Mouse (Mus musculus) kidney, postnatal 10 days (tissue): Measurements from ENCODE around the gene Ddx10.

ENCODE experiments used
- DNase-seq: peaks from one replicate; pipeline ENCODE4 v3.0.0; 2021; ENCODE audit warnings: mixed read lengths

Ddx10 gene

DNA sequence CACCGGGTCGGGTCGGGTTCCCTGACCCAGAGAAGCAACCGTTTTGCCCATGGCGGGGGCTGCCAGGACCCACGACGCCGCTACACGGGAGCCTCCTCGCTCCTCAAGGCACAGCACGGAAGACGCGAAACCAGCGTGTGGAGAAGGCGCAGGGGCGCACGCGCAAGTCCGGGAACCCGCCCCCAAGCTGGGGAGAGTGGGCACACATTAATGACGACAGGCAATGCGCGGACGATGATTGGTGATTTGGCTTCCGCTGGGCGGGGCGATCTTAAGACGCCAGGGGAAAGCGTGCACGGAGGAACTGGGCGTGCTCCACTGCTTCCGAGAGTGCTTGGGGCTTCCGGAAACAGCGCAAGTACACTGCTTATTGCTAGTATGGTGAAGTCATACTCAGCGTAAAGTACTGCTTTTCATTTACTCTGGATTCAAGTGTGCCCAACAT lies at the start of gene Ddx10:
Gene Ddx10 (minus strand): TSS at position 101 of the 445 bp plus-strand sequence.
- DNase-seq: peak; percentile 98

GRCm38 (mm10) chr9:53292833-53293232 lies 45.0 kb upstream of the Ddx10 start:
- DNase-seq: no peak

- DNase-seq: no peak
Measured at GRCm38 (mm10) chr9:53290006-53290405, 42.2 kb upstream of the Ddx10 start.

- no peak for DNase-seq
Measured at GRCm38 (mm10) chr9:53286793-53287192, 38.9 kb upstream of the Ddx10 start.

GRCm38 (mm10) chr9:53278997-53279396 lies 31.1 kb upstream of the Ddx10 start:
- no peak for DNase-seq

DNA sequence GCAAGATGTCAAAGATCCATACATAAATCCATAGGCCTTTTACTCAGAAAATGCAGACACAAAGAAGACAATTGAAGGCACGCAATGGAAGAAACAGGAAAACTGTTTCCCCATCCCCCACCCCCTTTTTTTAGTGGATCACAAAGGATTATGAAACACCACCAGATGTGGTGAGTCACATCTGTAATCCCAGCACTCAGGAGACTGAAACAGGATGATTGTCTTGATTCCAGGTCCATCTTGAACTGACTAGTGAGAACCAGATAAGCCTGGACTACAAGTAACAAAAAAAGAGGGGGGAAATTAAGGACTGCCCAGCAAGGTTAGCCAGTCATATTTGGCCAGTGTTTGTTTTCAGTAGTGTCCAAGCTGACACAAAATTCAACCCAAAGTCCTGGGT lies 28.5 kb upstream of the Ddx10 start:
- no peak for DNase-seq

DNA sequence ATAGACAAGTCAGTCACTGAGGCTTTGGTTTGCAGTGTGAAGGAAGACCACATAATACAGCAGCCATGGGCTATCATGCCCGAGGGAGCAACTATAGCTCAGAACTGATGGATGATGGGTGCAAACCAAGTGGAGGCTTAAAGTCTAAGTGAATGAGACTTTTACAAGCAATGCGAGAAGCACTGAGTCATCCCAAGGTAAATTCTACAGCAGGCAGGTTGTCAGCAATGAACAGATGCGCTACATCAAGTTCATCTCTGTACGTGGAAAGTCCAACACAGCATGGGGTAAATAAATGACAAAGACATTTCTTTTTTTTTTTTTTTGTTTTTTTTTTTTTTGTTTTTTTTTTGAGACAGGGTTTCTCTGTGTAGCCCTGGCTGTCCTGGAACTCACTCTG lies 24.9 kb upstream of the Ddx10 start:
- DNase-seq: no peak

DNA sequence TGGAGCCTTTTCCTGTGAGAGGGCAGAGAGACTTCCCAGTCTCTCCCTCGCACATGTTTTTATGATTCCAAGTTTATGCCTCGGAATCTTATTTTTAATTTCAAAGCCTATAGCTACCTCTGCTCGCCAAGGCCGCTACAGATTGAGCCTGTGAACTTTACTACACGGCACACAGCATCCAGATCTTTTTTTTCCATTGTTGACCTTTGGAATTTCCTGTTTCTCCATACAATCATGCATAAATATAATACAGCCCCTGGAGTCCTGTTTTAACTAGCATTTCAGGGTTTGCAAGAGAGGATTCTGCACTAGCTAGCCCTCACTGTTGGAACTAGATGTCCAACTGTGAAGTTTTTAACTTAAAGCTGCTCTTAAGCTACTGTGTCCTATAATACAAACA lies 24.4 kb upstream of the Ddx10 start:
- DNase-seq: no peak

DNA sequence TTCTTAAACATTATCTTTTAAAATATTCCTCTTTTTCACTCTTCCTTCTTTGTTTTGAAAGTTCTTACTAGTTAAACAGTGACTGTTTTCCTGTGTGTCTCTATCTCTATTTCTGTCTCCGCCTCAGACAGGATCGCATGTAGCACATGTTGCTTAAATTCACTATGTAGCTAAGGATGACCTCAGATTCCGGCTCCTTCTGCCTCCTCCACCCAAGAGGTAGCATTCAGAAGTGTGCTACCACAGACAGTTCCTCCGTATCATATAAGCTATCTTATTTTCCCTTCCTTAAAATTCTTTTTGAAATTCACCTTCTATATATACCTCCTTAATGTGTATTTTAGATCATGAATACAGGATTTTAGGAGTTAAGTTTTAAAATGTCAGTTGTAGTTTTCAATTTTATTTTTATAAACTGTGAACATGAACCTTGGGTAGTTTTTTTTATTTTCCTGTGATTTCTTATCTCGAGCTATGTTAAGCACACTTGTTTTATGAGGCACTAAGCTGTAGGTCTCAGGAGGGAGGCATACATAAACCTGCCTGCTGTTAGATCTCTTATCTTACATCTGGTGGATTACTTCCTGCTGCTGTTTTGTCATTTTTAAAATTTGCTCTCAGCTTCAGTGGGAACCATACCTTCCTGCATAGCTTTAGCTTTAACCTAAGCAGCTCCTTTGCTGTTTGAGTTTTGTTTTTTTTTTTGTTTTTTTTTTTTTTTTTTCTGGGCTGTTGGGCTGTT lies 23.6 kb upstream of the Ddx10 start:
- DNase-seq: no peak

DNA sequence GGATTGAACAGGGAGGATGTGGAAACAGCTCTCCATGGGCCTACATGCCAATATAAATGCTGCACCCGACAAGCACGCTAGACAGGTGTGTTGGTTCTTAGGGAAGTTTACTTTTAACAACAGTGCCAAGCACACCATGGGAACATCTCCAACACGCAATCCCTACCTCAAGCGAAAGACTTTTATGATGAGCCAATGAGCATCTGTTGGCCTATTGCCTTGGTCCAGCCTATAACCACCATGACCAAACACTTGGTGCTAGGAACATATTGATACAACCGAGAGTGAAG lies 21.6 kb upstream of the Ddx10 start:
- no peak for DNase-seq

GRCm38 (mm10) chr9:53268731-53269465 lies 21.0 kb upstream of the Ddx10 start:
- peak; percentile 65 for DNase-seq

- no peak for DNase-seq
Measured at GRCm38 (mm10) chr9:53268036-53268435, 20.2 kb upstream of the Ddx10 start.

GRCm38 (mm10) chr9:53265589-53265988 lies 17.7 kb upstream of the Ddx10 start:
- DNase-seq: no peak

DNA sequence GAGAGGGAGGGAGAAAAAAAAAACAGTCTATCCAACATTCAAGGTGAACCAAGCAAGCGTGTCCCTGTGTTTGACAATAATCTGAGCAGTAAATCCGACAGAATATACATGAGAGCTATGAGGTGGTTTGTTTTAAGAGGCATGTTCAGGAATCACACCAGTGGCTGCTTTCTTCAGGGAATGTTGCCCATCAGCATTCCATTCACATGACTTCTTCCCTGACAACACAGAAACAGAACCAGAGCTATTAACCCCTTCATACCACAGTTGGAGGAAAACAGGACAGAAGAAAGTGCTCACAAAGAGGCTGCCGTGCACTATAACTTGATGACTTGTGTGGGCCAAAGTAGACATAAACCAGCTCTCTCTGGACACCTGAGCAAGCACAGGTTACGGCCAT lies 16.5 kb upstream of the Ddx10 start:
- peak; percentile 25 for DNase-seq

- DNase-seq: no peak
Measured at GRCm38 (mm10) chr9:53258199-53258598, 10.3 kb upstream of the Ddx10 start.

DNA sequence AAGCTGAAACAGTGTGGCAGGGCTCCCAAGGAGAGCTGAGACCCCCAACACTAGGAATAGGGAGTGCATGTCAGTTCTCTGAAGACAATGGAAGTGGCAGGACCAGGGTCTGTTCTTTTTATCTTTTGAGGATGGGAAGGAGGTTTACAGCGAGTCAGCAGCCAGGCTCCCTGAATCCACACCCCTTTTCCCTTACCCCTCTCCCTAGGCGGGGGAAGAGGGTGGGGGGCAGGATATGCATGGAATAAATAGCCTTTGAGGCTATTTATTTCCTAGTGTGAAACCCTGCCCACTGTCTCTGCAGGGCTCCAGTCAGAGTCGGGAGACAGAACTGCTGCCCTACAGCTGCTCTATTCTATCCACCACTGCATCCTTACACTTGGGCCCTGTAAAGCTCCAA lies 9.9 kb upstream of the Ddx10 start:
- DNase-seq: peak; percentile 16

DNA sequence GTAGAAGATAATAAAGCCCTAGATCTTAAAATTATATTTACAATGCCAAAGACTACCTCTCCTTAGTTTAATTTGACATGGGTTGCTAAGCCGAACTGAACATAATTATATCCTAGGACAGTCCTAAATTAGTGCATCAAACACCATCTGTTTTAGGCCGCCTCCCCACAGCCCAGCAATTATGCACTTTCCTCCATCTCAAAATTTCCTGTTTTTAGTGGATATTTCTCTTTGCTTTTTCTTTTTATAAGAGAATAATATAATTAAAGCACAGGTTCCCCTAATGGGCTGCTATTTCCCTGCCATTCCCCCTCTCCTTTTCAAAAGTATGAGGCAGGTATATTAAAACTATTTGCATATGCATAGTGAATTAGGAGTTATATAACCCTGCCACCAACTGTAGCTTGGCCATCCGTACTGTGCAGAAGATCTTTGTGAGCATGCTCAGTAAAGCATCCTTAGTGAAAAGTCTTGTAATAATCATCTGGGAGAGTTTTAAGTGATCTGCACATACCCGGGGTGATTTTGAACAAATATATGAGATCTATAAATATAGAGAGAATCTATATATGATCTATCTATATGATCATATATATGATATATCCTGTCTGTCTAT lies 8.9 kb upstream of the Ddx10 start:
- no peak for DNase-seq

- peak; percentile 90 for DNase-seq
Measured at GRCm38 (mm10) chr9:53254368-53254767, 6.5 kb upstream of the Ddx10 start.

GRCm38 (mm10) chr9:53247516-53247915 lies 337 bp downstream of the Ddx10 start:
- no peak for DNase-seq

DNA sequence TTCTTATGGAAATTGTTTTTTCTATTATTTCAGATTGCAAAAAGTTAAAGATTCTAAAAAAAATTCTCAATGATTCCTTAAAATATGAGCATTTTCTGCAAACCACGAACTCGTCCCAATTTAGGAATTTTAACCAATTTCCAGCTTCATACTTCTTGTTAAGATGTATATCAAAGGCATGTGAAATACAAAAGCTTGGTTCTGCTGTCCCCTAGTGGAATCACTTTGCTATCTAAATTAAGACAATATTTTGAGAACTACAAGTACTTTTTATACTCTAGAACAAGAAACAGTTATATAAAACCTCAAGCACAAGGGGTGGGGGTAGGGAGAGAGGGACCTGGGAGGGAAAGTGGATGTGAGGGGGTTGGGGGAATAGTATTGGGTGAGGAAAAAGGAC lies 29.7 kb downstream of the Ddx10 start:
- no peak for DNase-seq

DNA sequence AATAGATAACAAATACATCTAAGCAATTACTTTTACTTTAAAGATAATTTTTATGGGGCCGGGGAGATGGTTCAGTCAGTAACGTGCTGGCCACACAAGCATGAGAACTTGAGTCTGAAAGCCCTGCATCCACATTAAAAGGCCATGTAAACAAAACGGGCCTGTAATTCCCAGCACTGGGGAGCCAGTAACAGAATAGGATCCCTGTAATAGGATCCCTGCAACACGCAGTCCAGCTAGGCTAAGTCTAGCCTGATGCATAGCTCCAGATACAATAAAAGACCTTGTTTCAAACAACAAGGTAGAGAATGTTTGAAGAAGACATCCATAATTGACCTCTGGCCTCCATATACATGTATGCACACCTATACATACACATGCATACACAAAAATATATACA lies 39.6 kb downstream of the Ddx10 start:
- no peak for DNase-seq

DNA sequence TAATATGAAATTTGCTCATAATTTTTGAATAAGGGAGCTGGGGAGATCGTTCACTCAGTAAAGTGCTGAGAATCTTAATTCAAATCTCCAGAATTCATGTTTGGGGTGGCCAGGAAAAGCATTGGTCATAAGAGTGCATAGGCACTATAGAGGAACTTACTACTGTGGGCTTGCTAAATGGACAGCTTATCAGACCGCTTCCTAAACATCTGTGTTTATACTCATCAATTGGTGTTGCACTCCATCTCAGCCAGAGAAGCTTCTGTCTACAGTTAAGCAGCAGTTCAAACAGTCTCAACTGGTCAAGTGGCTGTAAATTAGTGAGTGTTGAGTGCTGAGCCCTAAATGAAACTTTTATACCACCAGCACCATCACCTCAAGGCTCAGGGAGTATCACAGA lies 73.3 kb downstream of the Ddx10 start:
- no peak for DNase-seq

DNA sequence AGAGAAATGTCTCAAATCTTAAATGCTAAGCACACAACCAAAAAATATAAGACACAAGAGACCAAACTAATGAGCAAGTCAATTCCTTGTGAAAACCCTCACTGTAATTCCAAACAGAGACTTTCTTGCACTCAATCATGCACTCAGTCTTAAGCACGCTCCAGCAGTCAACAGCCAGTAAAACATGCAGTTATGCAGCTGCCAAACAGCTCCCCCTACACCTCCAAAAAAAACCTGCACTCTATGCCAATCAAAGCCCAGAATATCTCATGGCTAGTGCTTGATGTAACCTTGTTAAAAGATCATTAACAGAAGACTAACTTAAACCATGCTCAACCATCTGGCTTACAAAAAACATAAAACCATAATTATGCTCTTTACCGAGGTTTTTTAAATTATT lies 74.6 kb downstream of the Ddx10 start:
- DNase-seq: peak; percentile 35

GRCm38 (mm10) chr9:53144266-53144665 lies 103.6 kb downstream of the Ddx10 start:
- DNase-seq: peak; percentile 72
